Mouse (Mus musculus): ENCODE results near the gene Gm17651.
A peak's percentile ranks its signal among the peaks of the same experiment; 100 is the strongest.

Gm17651 gene

GRCm38 (mm10) chr3:97678416-97678815 lies 3.9 kb upstream of the Gm17651 start:
- no peak for DNase-seq

GRCm38 (mm10) chr3:97676126-97676525 lies 1.6 kb upstream of the Gm17651 start:
- DNase-seq, result no peak

- DNase-seq, result no peak
These were observed 7.3 kb downstream of the Gm17651 start for GRCm38 (mm10) chr3:97667093-97667675.

- no peak for DNase-seq
These were observed 8.3 kb downstream of the Gm17651 start for GRCm38 (mm10) chr3:97666154-97666553.

- DNase-seq, result no peak
These were observed 9.0 kb downstream of the Gm17651 start for GRCm38 (mm10) chr3:97665525-97665924.

GRCm38 (mm10) chr3:97661206-97661605 lies 13.3 kb downstream of the Gm17651 start:
- no peak for DNase-seq

GRCm38 (mm10) chr3:97659746-97660145 lies 14.7 kb downstream of the Gm17651 start:
- DNase-seq, result no peak

- no peak for DNase-seq
These were observed 15.9 kb downstream of the Gm17651 start for GRCm38 (mm10) chr3:97658426-97659193.

GRCm38 (mm10) chr3:97657655-97658411 lies 16.7 kb downstream of the Gm17651 start, which contains the start of gene Prkab2:
Gene Prkab2 (plus strand): TSS chr3:97658193.
- peak; percentile 100 for DNase-seq

- peak; percentile 59 to 61 for DNase-seq
These were observed 19.6 kb downstream of the Gm17651 start for GRCm38 (mm10) chr3:97654901-97655300.

- DNase-seq, result no peak
These were observed 20.7 kb downstream of the Gm17651 start for GRCm38 (mm10) chr3:97653781-97654180.

- no peak for DNase-seq
These were observed 22.9 kb downstream of the Gm17651 start for GRCm38 (mm10) chr3:97651604-97652003.

- DNase-seq, result no peak
These were observed 25.0 kb downstream of the Gm17651 start for GRCm38 (mm10) chr3:97649469-97649868.

GRCm38 (mm10) chr3:97649022-97649421 lies 25.5 kb downstream of the Gm17651 start:
- no peak for DNase-seq

GRCm38 (mm10) chr3:97648518-97648917 lies 26.0 kb downstream of the Gm17651 start:
- DNase-seq, result no peak

- DNase-seq, result no peak
These were observed 32.5 kb downstream of the Gm17651 start for GRCm38 (mm10) chr3:97642001-97642400.

GRCm38 (mm10) chr3:97641396-97641795 lies 33.1 kb downstream of the Gm17651 start:
- DNase-seq, result no peak

- DNase-seq, result peak; percentile 36 to 46
These were observed 40.2 kb downstream of the Gm17651 start for GRCm38 (mm10) chr3:97634288-97634761.

GRCm38 (mm10) chr3:97633456-97633855 lies 41.0 kb downstream of the Gm17651 start:
- DNase-seq, result no peak

GRCm38 (mm10) chr3:97631258-97631860 lies 43.1 kb downstream of the Gm17651 start:
- DNase-seq, result no peak

GRCm38 (mm10) chr3:97630746-97631145 lies 43.7 kb downstream of the Gm17651 start:
- no peak for DNase-seq

- no peak for DNase-seq
These were observed 44.6 kb downstream of the Gm17651 start for GRCm38 (mm10) chr3:97629941-97630340.

- DNase-seq, result peak; percentile 71 to 80
These were observed 46.0 kb downstream of the Gm17651 start, which contains the start of gene Fmo5 for GRCm38 (mm10) chr3:97628391-97629001. Gene Fmo5 (plus strand): TSS chr3:97628804.
